Mouse (Mus musculus): ENCODE measurements around the gene Tipin. TPM values are rescaled to one million over a fixed set of nuclear protein-coding genes. Genes with fewer than 3 reads are reported as not detected.
"Not testable (repeated sequence)": the region's sequence is repeated elsewhere in the genome, so short reads cannot be mapped to it uniquely, and the experiment has no call there.

Gene Tipin
- polyA plus RNA-seq, 1 experiment from 2014 or later: 168 TPM

DNA sequence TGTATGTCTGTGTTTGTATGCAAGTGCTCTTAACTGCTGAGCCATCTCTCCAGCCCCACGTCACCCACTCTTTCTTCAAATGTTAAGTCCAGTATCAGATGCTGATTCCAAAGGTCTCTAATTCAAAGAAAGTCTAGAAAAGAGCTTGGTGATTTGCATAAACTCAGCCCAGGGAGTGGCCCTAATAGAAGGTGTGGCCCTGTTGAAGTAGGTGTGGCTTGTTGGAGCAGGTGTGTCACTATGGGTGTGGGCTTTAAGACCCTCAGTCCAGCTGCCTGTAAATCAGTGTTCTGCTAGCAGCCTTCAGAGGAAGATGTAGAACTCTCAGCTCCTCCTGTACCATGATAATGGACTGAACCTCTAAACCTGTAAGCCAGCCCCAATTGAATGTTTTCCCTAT lies 14.2 kb upstream of the Tipin start:
- Histone ChIP-seq H3K36me3 (ENCODE audit: insufficient read depth, low read length) (no peaks in the 10 kb centered on the region), H3K9me3 (replicated peaks; ENCODE audit: low read length) (no peaks in the 10 kb centered on the region), H3K4me2 (ENCODE audit: low read length) (no peak overlapping the region), H3K4me1 (replicated peaks; ENCODE audit: insufficient read depth, low read length) (no peaks in the 10 kb centered on the region), H3K9ac (ENCODE audit: low read depth, low read length) (no peak overlapping the region), H3K4me3 (replicated peaks; ENCODE audit: low read depth, low read length) (no peak overlapping the region), H3K27ac (no peak overlapping the region), H3K27me3 (ENCODE audit: insufficient read depth, low read length) (no peaks in the 10 kb centered on the region)
- TF ChIP-seq CTCF (IDR thresholded peaks at IDR 0.05; ENCODE audit: low read depth): no peak
- 92% methylated on average over 1 of the region's 1 CpGs for WGBS
- ATAC-seq (replicated peaks; ENCODE audit: low FRiP score, low read depth) (no peak), DNase-seq (ENCODE audit: low spot score) (no peak)

GRCm38 (mm10) chr9:64268196-64268595 lies 13.2 kb upstream of the Tipin start:
- Histone ChIP-seq H3K27me3 (ENCODE audit: insufficient read depth, low read length) (no peaks in the 10 kb centered on the region), H3K4me2 (ENCODE audit: low read length) (no peak overlapping the region), H3K36me3 (ENCODE audit: insufficient read depth, low read length) (no peaks in the 10 kb centered on the region), H3K27ac (no peak overlapping the region), H3K4me3 (replicated peaks; ENCODE audit: low read depth, low read length) (no peak overlapping the region), H3K4me1 (replicated peaks; ENCODE audit: insufficient read depth, low read length) (no peaks in the 10 kb centered on the region), H3K9ac (ENCODE audit: low read depth, low read length) (no peak overlapping the region), H3K9me3 (replicated peaks; ENCODE audit: low read length) (no peaks in the 10 kb centered on the region)
- no peak for TF ChIP-seq CTCF (IDR thresholded peaks at IDR 0.05; ENCODE audit: low read depth)
- DNase-seq (ENCODE audit: low spot score) (no peak), ATAC-seq (replicated peaks; ENCODE audit: low FRiP score, low read depth) (no peak)
- WGBS: 75% methylated on average over 10 of the region's 10 CpGs

- not testable (repeated sequence) for H3K36me3 ChIP-seq (ENCODE audit: insufficient read depth, low read length); H3K4me2 ChIP-seq (ENCODE audit: low read length); H3K9ac ChIP-seq (ENCODE audit: low read depth, low read length); H3K27me3 ChIP-seq (ENCODE audit: insufficient read depth, low read length); H3K9me3 ChIP-seq (replicated peaks; ENCODE audit: low read length); H3K4me1 ChIP-seq (replicated peaks; ENCODE audit: insufficient read depth, low read length); H3K27ac ChIP-seq; H3K4me3 ChIP-seq (replicated peaks; ENCODE audit: low read depth, low read length); ATAC-seq (replicated peaks; ENCODE audit: low FRiP score, low read depth); DNase-seq (ENCODE audit: low spot score)
- WGBS: 92% methylated on average over 8 of the region's 8 CpGs
Observed at GRCm38 (mm10) chr9:64268836-64269235, 12.5 kb upstream of the Tipin start.

DNA sequence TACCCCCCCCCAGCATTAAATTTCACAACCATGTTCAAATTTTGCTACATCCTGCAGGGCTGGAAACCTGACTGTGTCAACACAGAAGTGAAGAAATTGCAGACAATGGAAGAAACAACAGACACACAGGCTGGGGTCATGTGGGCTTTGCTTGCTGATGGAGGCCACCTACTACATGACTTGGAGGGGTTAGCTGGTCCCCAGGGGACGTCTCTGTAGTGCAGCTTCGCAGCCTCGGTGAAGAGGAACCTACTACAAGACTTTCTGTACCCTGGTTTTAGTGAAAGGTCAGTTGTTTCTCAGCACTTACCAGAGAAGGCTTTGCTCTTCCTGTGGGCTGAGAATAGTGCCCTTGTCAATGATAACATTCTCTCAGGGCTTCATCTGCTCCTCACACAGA lies 10.1 kb upstream of the Tipin start:
- Histone ChIP-seq H3K9ac (ENCODE audit: low read depth, low read length) (no peak overlapping the region), H3K9me3 (replicated peaks; ENCODE audit: low read length) (no peaks in the 10 kb centered on the region), H3K4me3 (replicated peaks; ENCODE audit: low read depth, low read length) (no peak overlapping the region), H3K4me2 (ENCODE audit: low read length) (no peak overlapping the region), H3K27me3 (ENCODE audit: insufficient read depth, low read length) (no peaks in the 10 kb centered on the region), H3K27ac (no peak overlapping the region), H3K4me1 (replicated peaks; ENCODE audit: insufficient read depth, low read length) (no peaks in the 10 kb centered on the region), H3K36me3 (ENCODE audit: insufficient read depth, low read length) (no peaks in the 10 kb centered on the region)
- TF ChIP-seq CTCF (IDR thresholded peaks at IDR 0.05; ENCODE audit: low read depth): no peak
- ATAC-seq (replicated peaks; ENCODE audit: low FRiP score, low read depth): no peak
- DNase-seq (ENCODE audit: low spot score): no peak
- 52% methylated on average over 3 of the region's 3 CpGs for WGBS

DNA sequence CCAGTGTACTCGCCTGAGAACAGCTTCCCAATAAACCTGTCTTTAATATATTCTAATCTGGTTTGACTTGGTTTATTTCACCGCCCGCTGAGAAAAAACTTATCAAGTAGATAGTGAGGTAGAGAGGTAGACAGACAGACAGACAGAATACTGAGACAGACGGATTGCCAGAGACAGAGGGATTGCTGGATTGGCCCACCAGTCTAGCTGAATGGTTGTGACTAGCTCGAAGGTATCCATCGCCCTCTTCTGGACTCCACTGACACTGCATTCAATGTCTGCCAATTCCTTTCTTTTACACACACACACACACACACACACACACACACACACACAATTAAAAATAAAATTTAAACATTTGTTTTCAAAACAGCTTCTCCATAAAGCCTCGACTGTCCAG lies 8.8 kb upstream of the Tipin start:
- H3K36me3 ChIP-seq (ENCODE audit: insufficient read depth, low read length): no peaks in the 10 kb centered on the region
- peak; percentile 79 for TF ChIP-seq CTCF (IDR thresholded peaks at IDR 0.05; ENCODE audit: low read depth)
- WGBS: 42% methylated on average over 7 of the region's 7 CpGs

DNA sequence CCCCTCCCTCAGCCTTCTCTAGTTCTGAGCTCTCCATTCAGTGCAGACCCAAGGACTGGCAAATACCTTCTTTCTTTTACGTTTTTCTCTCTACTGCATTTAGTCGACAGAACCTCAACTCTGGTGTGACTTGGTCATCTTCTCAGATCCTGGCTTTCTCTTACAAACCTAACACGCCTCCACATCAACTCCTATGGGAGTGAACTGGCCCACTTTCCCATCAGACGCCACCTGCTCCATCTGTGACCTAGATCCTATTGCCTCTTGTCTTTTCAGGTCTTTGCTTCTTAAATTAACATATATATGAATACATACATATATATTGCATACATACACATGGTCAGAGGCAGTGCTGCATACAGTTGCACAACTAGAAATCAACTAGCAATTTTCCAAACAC lies 7.6 kb upstream of the Tipin start:
- Histone ChIP-seq H3K27ac (no peak overlapping the region), H3K4me1 (replicated peaks; ENCODE audit: insufficient read depth, low read length) (no peaks in the 10 kb centered on the region), H3K36me3 (ENCODE audit: insufficient read depth, low read length) (no peaks in the 10 kb centered on the region), H3K9me3 (replicated peaks; ENCODE audit: low read length) (no peaks in the 10 kb centered on the region), H3K4me2 (ENCODE audit: low read length) (no peak overlapping the region), H3K4me3 (replicated peaks; ENCODE audit: low read depth, low read length) (no peak overlapping the region), H3K9ac (ENCODE audit: low read depth, low read length) (no peak overlapping the region), H3K27me3 (ENCODE audit: insufficient read depth, low read length) (no peaks in the 10 kb centered on the region)
- DNase-seq (ENCODE audit: low spot score) (no peak), ATAC-seq (replicated peaks; ENCODE audit: low FRiP score, low read depth) (no peak)
- WGBS: 54% methylated on average over 4 of the region's 4 CpGs
- TF ChIP-seq CTCF (IDR thresholded peaks at IDR 0.05; ENCODE audit: low read depth): no peak

More for the DNA sequence above, 8.8 kb upstream of the Tipin start:
- Histone ChIP-seq H3K4me3 (replicated peaks; ENCODE audit: low read depth, low read length) (no peak overlapping the region), H3K27me3 (ENCODE audit: insufficient read depth, low read length) (no peaks in the 10 kb centered on the region), H3K4me2 (ENCODE audit: low read length) (no peak overlapping the region), H3K27ac (no peak overlapping the region), H3K4me1 (replicated peaks; ENCODE audit: insufficient read depth, low read length) (no peaks in the 10 kb centered on the region), H3K9ac (ENCODE audit: low read depth, low read length) (no peak overlapping the region), H3K9me3 (replicated peaks; ENCODE audit: low read length) (no peaks in the 10 kb centered on the region)
- ATAC-seq (replicated peaks; ENCODE audit: low FRiP score, low read depth) (no peak), DNase-seq (ENCODE audit: low spot score) (peak; percentile 74)

GRCm38 (mm10) chr9:64274291-64274690 lies 7.1 kb upstream of the Tipin start:
- Histone ChIP-seq H3K4me1 (replicated peaks; ENCODE audit: insufficient read depth, low read length) (no peaks in the 10 kb centered on the region), H3K4me3 (replicated peaks; ENCODE audit: low read depth, low read length) (no peak overlapping the region), H3K27me3 (ENCODE audit: insufficient read depth, low read length) (no peaks in the 10 kb centered on the region), H3K4me2 (ENCODE audit: low read length) (no peak overlapping the region), H3K9me3 (replicated peaks; ENCODE audit: low read length) (no peaks in the 10 kb centered on the region), H3K9ac (ENCODE audit: low read depth, low read length) (no peak overlapping the region), H3K27ac (no peak overlapping the region), H3K36me3 (ENCODE audit: insufficient read depth, low read length) (no peaks in the 10 kb centered on the region)
- ATAC-seq (replicated peaks; ENCODE audit: low FRiP score, low read depth) (no peak), DNase-seq (ENCODE audit: low spot score) (no peak)
- TF ChIP-seq CTCF (IDR thresholded peaks at IDR 0.05; ENCODE audit: low read depth): no peak
- WGBS: 80% methylated on average over 4 of the region's 4 CpGs
